Mouse (Mus musculus) gastrocnemius, adult 2 months (tissue): Measurements from ENCODE around the gene Efcab6. TPM values are rescaled to one million over a fixed set of nuclear protein-coding genes. Genes with fewer than 3 reads are reported as not detected.
A peak's percentile ranks its signal among the peaks of the same experiment; 100 is the strongest.

Source experiments
- DNase-seq: peaks from one replicate; pipeline ENCODE4 v3.0.0; 2022
- H3K27ac ChIP-seq: fragments of 200-600 bp; 2 replicates; pipeline ENCODE4 v1.8.1; 2022; ENCODE audit warnings: mild to moderate bottlenecking
- H3K4me3 ChIP-seq: fragments of 200-600 bp; 2 replicates; pipeline ENCODE4 v1.8.1; 2022; ENCODE audit warnings: mild to moderate bottlenecking, moderate library complexity
- CTCF ChIP-seq: fragments of 200-600 bp; IDR thresholded peaks from 2 replicates; pipeline ENCODE4 v1.8.1; 2022; ENCODE audit warnings: antibody characterized with exemption, mild to moderate bottlenecking, moderate library complexity
- intact Hi-C: fragments of 180-260 bp; cut with DNase I; formaldehyde crosslinking; loops from one replicate; pipeline ENCODE4 v1.15.1; 2025
- total RNA-seq, 2 experiments: library from RNA; stranded (reverse); gene quantifications; 2 replicates each; pipeline ENCODE4 v1.2.3; 2021

Efcab6 gene
- total RNA-seq, 2 experiments from 2014 or later: 3.7 to 4.9 TPM

DNA sequence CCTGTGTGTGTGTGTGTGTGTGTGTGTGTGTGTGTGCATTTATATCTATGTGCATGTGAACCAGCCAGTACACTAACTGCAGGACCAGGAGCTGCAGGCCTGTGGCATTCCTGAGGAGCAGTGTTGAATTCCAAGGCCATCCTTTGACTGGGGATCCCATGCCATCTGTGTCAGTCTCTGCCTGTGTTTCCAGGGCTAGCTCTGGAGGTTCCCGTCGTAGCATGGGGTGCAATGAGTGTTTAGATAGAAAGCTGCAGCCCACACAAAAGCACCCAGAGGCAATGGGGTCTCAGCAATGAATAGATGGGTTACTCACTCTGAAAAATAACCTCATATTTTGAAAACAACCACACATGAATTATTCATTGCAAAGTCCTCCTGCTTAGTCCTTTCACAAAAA is 126.7 kb downstream of the Efcab6 start:
- no peak for DNase-seq
- no peak overlapping the region for H3K4me3 ChIP-seq
- intact Hi-C loops: no loop called here
- H3K27ac ChIP-seq: no peak overlapping the region
- no peak for TF ChIP-seq CTCF

DNA sequence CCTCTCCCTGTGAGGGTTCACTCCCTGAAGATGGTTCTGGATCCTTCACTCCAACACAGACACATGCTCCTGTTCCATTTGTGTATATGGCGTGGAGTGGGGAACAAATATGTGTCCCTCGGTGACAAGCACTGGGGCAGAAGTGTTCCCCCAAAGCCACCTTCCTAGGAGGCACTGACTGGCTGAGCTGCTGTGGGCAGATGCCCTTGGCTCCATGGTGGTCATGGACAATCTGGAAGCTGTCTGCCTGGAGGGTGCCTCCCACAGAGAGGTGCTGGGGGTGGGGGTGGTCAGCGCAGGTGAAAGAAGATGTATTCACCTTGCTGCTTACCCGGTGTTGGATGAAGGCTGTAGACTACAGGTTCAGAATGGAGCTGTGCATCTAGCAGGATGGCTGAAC is 128.7 kb downstream of the Efcab6 start:
- TF ChIP-seq CTCF: no peak
- intact Hi-C loops: no loop called here

DNA sequence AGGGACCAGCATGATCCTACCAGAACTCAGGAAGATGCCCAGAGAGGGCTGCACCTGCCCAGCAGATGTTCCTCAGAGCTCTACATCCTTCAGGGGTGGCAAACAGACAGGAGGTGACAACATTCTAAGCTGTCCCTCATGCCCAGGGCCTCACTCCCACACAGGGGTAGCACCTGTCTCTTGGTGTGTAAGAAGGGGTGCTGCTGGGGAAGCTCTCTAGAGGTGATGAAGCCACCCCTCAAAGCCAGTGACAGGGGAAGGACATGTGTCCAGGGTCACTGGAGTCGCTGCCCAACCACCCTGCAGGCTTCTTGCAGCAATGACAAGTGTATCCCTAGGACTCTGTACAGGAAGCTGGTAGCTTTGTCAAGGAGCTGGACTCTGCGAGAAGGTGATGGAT is 130.4 kb downstream of the Efcab6 start:
- no peak for TF ChIP-seq CTCF

More for the DNA sequence above, 128.7 kb downstream of the Efcab6 start:
- DNase-seq: no peak
- Histone ChIP-seq H3K27ac (no peak overlapping the region), H3K4me3 (no peak overlapping the region)

DNA sequence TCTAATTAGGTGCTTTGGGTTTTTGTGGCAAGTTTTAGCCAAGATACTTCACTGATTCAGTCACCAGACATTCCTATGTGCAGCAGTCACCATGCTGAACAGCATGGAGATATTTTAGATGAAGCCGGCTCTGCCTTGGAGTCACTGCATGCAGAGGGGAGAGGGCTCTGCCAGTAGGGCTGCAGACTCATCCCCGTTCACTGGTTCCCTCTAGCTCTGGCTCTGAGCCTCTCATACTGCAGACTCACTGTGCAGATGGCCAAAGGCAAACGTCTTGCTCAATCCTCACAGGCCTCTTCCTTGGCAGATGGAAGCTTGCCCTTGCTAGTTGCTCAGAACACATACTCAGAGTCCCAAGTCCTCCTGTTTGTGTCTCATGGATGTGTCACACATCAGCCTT is 139.8 kb downstream of the Efcab6 start:
- Histone ChIP-seq H3K4me3 (no peak overlapping the region), H3K27ac (no peak overlapping the region)
- intact Hi-C loops: no loop called here
- peak; percentile 17 for DNase-seq
- TF ChIP-seq CTCF: no peak

More for the DNA sequence above, 130.4 kb downstream of the Efcab6 start:
- no peak overlapping the region for H3K27ac ChIP-seq
- intact Hi-C loops: no loop called here
- no peak for DNase-seq
- H3K4me3 ChIP-seq: no peak overlapping the region

DNA sequence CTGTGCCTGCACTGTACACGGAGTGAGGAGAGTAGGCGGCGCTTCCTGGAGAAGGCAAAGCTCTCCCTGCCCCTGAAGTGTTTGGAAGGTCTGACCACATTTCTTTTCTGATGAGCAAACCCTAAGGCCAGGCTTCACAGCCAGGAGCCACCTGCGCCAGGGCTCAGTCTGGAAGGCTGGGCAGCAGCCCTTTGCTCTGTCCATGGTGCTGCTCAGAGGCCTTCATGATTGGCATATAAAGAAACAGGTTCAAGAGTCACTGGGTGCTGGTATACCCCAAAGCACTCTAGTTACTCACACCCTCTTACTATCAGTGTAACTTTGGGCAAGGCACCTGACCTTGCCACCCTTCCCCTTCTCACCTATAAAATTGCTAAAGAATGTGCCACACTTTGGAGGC is 140.5 kb downstream of the Efcab6 start:
- DNase-seq: peak; percentile 22
- no peak for TF ChIP-seq CTCF
- intact Hi-C loops: no loop called here
- H3K4me3 ChIP-seq: no peak overlapping the region
- no peak overlapping the region for H3K27ac ChIP-seq

DNA sequence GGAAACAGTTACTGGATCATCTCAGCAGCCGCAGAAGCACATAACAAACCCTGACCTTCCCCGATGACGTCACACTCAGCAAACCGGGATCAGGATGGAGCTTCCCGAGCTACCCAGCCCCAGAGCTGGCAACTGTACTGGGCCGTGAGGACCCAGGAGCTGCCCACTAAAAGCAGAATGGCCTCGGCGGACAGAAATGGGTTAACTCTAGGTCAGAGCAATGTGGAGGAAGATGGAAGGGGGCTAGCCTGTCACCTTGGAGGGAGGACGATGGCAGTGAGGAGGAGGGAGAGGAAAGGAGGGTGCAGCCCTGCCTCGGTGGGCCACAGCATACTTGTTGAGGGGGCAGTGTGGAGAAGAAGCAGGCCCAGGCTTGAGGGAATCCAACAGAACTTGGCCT is 149.8 kb downstream of the Efcab6 start:
- peak; percentile 9 for DNase-seq
- intact Hi-C loops: no loop called here
- Histone ChIP-seq H3K4me3 (no peak overlapping the region), H3K27ac (no peak overlapping the region)
- TF ChIP-seq CTCF: no peak

DNA sequence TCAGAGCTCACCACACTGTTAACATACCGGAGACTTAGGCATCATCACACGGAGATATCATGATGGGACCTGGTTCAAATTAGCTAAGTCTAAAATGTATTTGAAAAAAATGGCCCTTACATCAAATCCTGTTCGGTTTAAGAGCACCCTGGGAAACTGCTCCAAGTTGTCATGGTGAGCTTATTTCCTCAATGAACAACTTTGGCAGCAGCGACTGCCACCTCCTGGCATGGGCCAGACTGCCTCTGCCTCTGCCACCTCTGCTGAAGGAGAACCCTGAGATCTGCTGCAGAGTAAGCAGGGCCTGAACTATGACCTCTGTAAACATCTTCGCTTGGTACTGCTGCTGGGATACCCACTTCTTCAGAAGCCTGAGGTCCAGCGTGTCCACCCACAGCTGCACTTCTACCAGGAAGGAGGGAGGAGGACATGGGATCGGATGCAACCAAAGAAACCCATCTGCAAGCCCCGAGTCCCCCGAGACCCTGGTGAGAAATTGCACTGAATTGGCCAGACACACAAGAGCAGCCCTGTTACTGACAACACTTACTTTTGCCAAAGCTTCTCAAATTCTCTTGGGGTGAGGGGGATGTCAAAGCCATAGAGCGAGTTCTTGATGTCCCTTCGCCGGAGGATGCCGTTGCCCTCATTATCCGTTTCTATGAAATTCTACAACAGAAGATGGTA is 152.0 kb downstream of the Efcab6 start:
- peak; percentile 16 for DNase-seq
- intact Hi-C loops: no loop called here
- Histone ChIP-seq H3K27ac (no peak overlapping the region), H3K4me3 (no peak overlapping the region)
- 0 out of 2 replicates have a peak, but pooled peaks have one; percentile 1 for TF ChIP-seq CTCF

DNA sequence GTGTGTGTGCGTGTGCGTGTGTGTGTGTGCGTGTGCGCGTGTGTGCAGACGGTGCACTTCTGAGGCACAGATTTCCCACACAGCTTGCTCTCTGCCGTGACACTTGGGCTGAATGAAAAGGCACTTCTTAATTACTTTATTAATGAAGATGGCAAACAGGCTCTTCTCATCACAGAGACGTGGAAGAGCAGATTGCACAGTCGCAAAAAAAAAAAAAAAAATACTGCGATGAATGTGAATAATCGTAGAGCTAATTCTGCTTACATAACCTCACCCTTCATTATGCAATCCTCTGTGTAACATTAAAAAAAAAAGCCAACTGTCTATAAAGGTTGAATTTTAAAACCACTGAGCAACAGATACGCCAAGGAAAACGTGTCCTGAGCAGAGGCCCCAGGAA is 158.7 kb downstream of the Efcab6 start:
- DNase-seq: no peak
- Histone ChIP-seq H3K27ac (no peak overlapping the region), H3K4me3 (no peak overlapping the region)
- intact Hi-C loops: no loop called here
- no peak for TF ChIP-seq CTCF

DNA sequence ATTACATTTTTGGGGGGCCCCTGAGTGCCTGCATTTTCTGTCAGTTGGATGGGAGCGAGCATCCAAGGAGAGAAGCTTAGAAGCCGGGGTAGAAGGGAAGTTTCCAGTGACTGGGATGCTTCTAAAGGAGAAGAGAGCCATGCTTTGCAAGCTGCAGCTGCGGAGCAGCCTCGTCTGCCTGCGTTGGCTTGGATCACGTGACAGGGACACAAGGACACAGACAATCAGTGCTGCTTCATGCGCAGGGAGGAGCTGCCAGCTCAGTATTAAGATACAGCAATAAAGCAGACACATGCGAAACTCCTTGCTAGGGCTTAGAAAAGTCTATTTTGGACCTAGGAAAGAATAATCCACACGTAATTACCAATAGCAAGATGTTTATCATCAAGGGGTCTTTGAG is 167.9 kb downstream of the Efcab6 start:
- no peak for TF ChIP-seq CTCF
- Histone ChIP-seq H3K4me3 (no peak overlapping the region), H3K27ac (no peak overlapping the region)
- no peak for DNase-seq
- intact Hi-C loops: no loop called here

DNA sequence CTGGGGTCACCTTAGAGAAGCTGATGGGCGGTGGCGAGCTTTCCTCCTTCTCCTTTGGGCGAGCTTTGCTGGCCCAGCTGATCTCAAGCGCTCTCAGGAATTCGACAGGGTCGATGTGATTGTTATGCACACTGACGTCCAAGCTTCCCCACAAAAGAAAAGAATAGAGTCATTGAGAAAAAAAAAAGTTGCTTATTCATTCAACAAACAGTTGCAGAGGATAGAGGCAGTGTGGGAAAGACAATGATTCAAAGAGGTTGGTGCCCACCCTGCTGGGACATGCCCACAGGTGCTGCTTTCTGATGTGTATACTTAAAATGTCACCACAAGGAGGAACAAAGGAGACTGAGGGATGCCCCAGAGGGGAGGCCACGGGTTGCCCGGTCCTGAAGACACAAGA is 169.2 kb downstream of the Efcab6 start:
- TF ChIP-seq CTCF: no peak
- H3K4me3 ChIP-seq: no peak overlapping the region
- intact Hi-C loops: no loop called here
- DNase-seq: no peak
- H3K27ac ChIP-seq: no peak overlapping the region

DNA sequence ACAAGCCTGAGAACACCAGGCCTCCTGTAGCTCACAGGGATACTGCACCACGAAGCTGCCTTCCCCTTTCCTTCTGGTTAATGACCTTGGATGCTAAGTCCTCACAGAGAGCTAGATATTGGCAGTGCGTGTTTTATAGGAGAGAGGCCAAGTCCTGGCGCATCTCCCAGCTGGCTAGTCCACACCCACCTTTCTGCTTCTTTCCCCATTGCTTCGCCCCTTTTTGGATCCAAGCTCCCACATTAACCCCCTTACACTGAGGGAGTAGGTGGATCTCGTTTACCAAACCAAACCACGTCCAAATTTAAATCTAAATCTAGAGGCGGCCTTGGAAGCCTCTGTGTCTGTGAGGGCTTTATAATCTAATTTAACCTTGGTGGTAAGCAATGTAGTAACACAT is 170.9 kb downstream of the Efcab6 start:
- Histone ChIP-seq H3K27ac (no peak overlapping the region), H3K4me3 (no peak overlapping the region)
- TF ChIP-seq CTCF: no peak
- DNase-seq: peak; percentile 40
- intact Hi-C loops: no loop called here

DNA sequence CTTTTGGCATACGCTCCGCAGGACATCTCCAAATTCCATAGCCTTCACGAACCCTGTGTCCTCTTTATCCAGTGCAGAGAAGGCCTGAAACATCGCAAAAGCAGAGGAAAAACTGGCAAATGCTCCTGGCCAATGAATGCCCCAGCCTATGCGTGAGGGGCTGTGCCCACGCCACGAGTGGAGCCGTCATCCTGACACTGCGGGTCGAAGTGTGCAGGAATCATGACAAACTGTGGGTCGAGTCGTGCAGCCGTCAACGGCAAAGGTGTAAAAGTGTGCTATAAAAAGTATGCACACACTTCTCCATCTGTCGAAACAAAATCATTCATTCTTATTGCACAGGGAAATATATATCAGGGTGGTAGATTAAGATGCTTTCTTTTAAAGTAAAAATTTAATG is 172.3 kb downstream of the Efcab6 start:
- DNase-seq: peak; percentile 5
- intact Hi-C loops: no loop called here
- Histone ChIP-seq H3K27ac (no peak overlapping the region), H3K4me3 (no peak overlapping the region)
- no peak for TF ChIP-seq CTCF

DNA sequence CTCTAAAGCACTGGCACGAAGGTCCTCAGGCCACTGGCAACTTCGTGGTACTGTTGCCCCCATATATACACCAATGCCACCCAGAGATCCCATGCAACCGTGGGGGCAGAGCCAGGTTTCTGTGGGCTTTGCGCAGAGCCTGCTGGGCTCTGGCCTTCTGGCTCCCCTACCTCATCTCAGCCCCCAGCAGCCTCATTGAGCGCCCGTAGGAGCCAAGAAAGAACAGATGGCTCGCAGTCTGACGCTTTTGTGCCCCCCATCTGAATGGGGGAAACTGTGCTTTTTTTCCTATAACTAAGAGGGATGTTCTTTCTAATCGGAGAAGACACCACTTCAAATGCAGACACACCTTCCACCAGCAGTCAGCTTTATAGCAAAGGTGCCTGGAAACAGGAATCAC is 180.9 kb downstream of the Efcab6 start:
- no peak for TF ChIP-seq CTCF
- Histone ChIP-seq H3K27ac (no peak overlapping the region), H3K4me3 (no peak overlapping the region)
- DNase-seq: no peak
- intact Hi-C loops: no loop called here

DNA sequence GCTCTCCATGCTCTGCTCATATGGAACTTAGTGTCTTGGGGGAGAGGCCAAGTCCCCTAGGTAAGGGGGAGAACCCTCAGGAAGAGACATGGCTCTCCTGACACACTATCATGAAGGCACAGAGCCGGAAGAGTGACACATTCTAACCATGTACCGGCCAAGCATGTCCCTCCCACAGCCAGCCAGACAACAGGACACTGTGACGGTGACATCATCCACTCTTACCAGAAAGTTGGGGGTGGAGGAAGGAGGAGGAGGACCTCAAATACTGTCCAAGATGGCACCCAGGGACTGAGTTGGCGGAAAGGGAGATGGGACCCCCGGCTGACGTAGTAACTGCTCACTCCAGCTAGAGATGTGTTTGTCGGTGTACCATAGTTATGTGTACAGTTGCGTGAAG is 181.4 kb downstream of the Efcab6 start:
- no peak for DNase-seq
- TF ChIP-seq CTCF: no peak
- intact Hi-C loops: no loop called here
- H3K27ac ChIP-seq: no peak overlapping the region
- no peak overlapping the region for H3K4me3 ChIP-seq
